Mouse (Mus musculus): ENCODE results near the gene Cmya5. TPM values are rescaled to one million over a fixed set of nuclear protein-coding genes. Genes with fewer than 3 reads are reported as not detected.

Cmya5 gene
- polyA plus RNA-seq, 1 experiment = 3.9 TPM

- no peak for DNase-seq
- no peak for TF ChIP-seq CTCF (IDR thresholded peaks at IDR 0.05; ENCODE audit: insufficient read depth, low read length)
- no peak for TF ChIP-seq POLR2A (IDR thresholded peaks at IDR 0.05; ENCODE audit: borderline replicate concordance, extremely low read depth, low read depth, low read length)
- WGBS = 74% methylated on average over 3 of the region's 3 CpGs
- Histone ChIP-seq H3K4me1 (ENCODE audit: control insufficient read depth, insufficient read depth, low read length) (no peaks in the 10 kb centered on the region), H3K4me3 (replicated peaks; ENCODE audit: extremely low read depth, low read depth, low read length) (no peak overlapping the region)
Observed at GRCm38 (mm10) chr13:93130674-93131073, 13.8 kb downstream of the Cmya5 start.

- TF ChIP-seq CTCF (IDR thresholded peaks at IDR 0.05; ENCODE audit: insufficient read depth, low read length) (no peak), POLR2A (IDR thresholded peaks at IDR 0.05; ENCODE audit: borderline replicate concordance, extremely low read depth, low read depth, low read length) (no peak)
- Histone ChIP-seq H3K4me1 (ENCODE audit: control insufficient read depth, insufficient read depth, low read length) (no peaks in the 10 kb centered on the region), H3K4me3 (replicated peaks; ENCODE audit: extremely low read depth, low read depth, low read length) (no peak overlapping the region)
- 86% methylated on average over 5 of the region's 5 CpGs for WGBS
- DNase-seq = no peak
Observed at GRCm38 (mm10) chr13:93128961-93129360, 15.6 kb downstream of the Cmya5 start.

- Histone ChIP-seq H3K4me3 (replicated peaks; ENCODE audit: extremely low read depth, low read depth, low read length) (no peak overlapping the region), H3K4me1 (ENCODE audit: control insufficient read depth, insufficient read depth, low read length) (no peaks in the 10 kb centered on the region)
- TF ChIP-seq POLR2A (IDR thresholded peaks at IDR 0.05; ENCODE audit: borderline replicate concordance, extremely low read depth, low read depth, low read length) = no peak
- TF ChIP-seq CTCF (IDR thresholded peaks at IDR 0.05; ENCODE audit: insufficient read depth, low read length) = no peak
- WGBS = 75% methylated on average over 8 of the region's 8 CpGs
- DNase-seq = no peak
Observed at GRCm38 (mm10) chr13:93128111-93128860, 16.2 kb downstream of the Cmya5 start.

- TF ChIP-seq CTCF (IDR thresholded peaks at IDR 0.05; ENCODE audit: insufficient read depth, low read length) = no peak
- no peak overlapping the region for H3K4me3 ChIP-seq (replicated peaks; ENCODE audit: extremely low read depth, low read depth, low read length)
- no peak for DNase-seq
- 92% methylated on average over 9 of the region's 9 CpGs for WGBS
- no peaks in the 10 kb centered on the region for H3K4me1 ChIP-seq (ENCODE audit: control insufficient read depth, insufficient read depth, low read length)
Observed at GRCm38 (mm10) chr13:93122321-93122720, 22.2 kb downstream of the Cmya5 start.

GRCm38 (mm10) chr13:93117241-93117640 lies 27.3 kb downstream of the Cmya5 start:
- WGBS = 42% methylated on average over 7 of the region's 7 CpGs
- no peak overlapping the region for H3K4me3 ChIP-seq (replicated peaks; ENCODE audit: extremely low read depth, low read depth, low read length)
- TF ChIP-seq POLR2A (IDR thresholded peaks at IDR 0.05; ENCODE audit: borderline replicate concordance, extremely low read depth, low read depth, low read length) (no peak), CTCF (IDR thresholded peaks at IDR 0.05; ENCODE audit: insufficient read depth, low read length) (no peak)
- H3K4me1 ChIP-seq (ENCODE audit: control insufficient read depth, insufficient read depth, low read length) = no peaks in the 10 kb centered on the region
- no peak for DNase-seq

GRCm38 (mm10) chr13:93102340-93103090 lies 42.0 kb downstream of the Cmya5 start:
- DNase-seq = no peak
- TF ChIP-seq POLR2A (IDR thresholded peaks at IDR 0.05; ENCODE audit: borderline replicate concordance, extremely low read depth, low read depth, low read length) = no peak
- no peak for TF ChIP-seq CTCF (IDR thresholded peaks at IDR 0.05; ENCODE audit: insufficient read depth, low read length)
- Histone ChIP-seq H3K4me3 (replicated peaks; ENCODE audit: extremely low read depth, low read depth, low read length) (no peak overlapping the region), H3K4me1 (ENCODE audit: control insufficient read depth, insufficient read depth, low read length) (no peaks in the 10 kb centered on the region)
- 69% methylated on average over 4 of the region's 4 CpGs for WGBS

- H3K4me3 ChIP-seq (replicated peaks; ENCODE audit: extremely low read depth, low read depth, low read length) = no peak overlapping the region
- H3K4me1 ChIP-seq (ENCODE audit: control insufficient read depth, insufficient read depth, low read length) = no peaks in the 10 kb centered on the region
- TF ChIP-seq POLR2A (IDR thresholded peaks at IDR 0.05; ENCODE audit: borderline replicate concordance, extremely low read depth, low read depth, low read length) = no peak
- TF ChIP-seq CTCF (IDR thresholded peaks at IDR 0.05; ENCODE audit: insufficient read depth, low read length) = no peak
- DNase-seq = no peak
- WGBS = 88% methylated on average over 3 of the region's 3 CpGs
Observed at GRCm38 (mm10) chr13:93098596-93098995, 45.9 kb downstream of the Cmya5 start.

GRCm38 (mm10) chr13:93096643-93097042 lies 47.9 kb downstream of the Cmya5 start:
- DNase-seq = no peak
- no peaks in the 10 kb centered on the region for H3K4me1 ChIP-seq (ENCODE audit: control insufficient read depth, insufficient read depth, low read length)
- TF ChIP-seq POLR2A (IDR thresholded peaks at IDR 0.05; ENCODE audit: borderline replicate concordance, extremely low read depth, low read depth, low read length) = no peak
- TF ChIP-seq CTCF (IDR thresholded peaks at IDR 0.05; ENCODE audit: insufficient read depth, low read length) = no peak
- 94% methylated on average over 6 of the region's 6 CpGs for WGBS
- no peak overlapping the region for H3K4me3 ChIP-seq (replicated peaks; ENCODE audit: extremely low read depth, low read depth, low read length)

- TF ChIP-seq POLR2A (IDR thresholded peaks at IDR 0.05; ENCODE audit: borderline replicate concordance, extremely low read depth, low read depth, low read length) (no peak), CTCF (IDR thresholded peaks at IDR 0.05; ENCODE audit: insufficient read depth, low read length) (no peak)
- no peak for DNase-seq
- H3K4me3 ChIP-seq (replicated peaks; ENCODE audit: extremely low read depth, low read depth, low read length) = no peak overlapping the region
- 87% methylated on average over 15 of the region's 15 CpGs for WGBS
- no peaks in the 10 kb centered on the region for H3K4me1 ChIP-seq (ENCODE audit: control insufficient read depth, insufficient read depth, low read length)
Observed at GRCm38 (mm10) chr13:93095097-93095791, 49.3 kb downstream of the Cmya5 start.

All from lung, adult 2 months (tissue).